Mouse (Mus musculus): ENCODE measurements at regions not wholly inside any gene's neighbourhood (a gene's known extent, or its start where the extent isn't known, plus 50 kb on each side); places are given as distances from the start of the nearest gene placed in this dataset.

DNA sequence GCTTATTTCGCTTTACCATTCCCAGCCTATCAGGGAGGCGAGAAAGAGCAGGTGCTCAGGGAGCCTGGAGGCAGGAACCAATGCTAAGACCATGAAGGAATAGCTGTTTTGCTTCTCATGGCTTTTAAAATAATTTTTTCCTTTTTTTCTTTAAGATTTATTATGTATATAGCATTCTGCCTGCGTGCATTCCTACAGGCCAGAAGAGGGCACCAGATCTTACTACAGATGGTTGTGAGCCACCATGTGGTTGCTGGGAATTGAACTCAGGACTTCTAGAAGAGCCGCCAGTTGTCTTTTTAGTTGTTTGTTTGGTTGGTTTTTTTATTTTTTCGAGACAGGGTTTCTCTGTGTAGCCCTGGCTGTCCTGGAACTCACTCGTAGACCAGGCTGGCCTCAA lies 113.6 kb upstream of the Armc2 start:
- TF ChIP-seq POLR2A (IDR thresholded peaks at IDR 0.05; ENCODE audit: extremely low read depth, insufficient read depth, low read length) (no peak), CTCF (IDR thresholded peaks at IDR 0.05; ENCODE audit: extremely low read depth, insufficient read depth, low read length) (no peak)
